Mouse (Mus musculus): ENCODE measurements at regions not wholly inside any gene's neighbourhood (a gene's known extent, or its start where the extent isn't known, plus 50 kb on each side); places are given as distances from the start of the nearest gene placed in this dataset.

DNA sequence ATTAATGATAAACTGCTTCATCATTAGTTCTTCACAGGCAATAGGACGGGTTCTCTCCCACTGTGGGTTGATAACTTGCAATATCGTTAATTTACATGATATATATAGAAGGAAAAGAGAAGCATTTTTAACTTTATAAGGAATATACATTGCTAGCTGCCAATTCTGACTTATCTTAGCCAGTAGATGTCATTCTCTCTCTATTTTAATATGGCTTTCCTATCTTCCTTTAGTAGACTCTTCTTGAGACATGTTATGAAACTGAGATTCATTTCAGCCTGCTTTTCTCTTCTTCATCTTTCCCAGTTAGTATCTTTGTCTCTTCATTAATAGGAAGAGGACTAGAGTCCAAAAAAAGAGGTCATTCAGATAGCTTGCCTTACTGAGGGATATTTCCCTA lies 578.6 kb upstream of the Ccng1 start:
- TF ChIP-seq CTCF (IDR thresholded peaks at IDR 0.05; ENCODE audit: borderline replicate concordance, insufficient read depth, low read depth, low read length): no peak
- TF ChIP-seq POLR2A (IDR thresholded peaks at IDR 0.05; ENCODE audit: borderline replicate concordance, insufficient read depth, low read length): no peak

All from cerebellum, adult 2 months (tissue).